ENCODE assay signal across 18 mouse cellular contexts in the genomic region with DNA sequence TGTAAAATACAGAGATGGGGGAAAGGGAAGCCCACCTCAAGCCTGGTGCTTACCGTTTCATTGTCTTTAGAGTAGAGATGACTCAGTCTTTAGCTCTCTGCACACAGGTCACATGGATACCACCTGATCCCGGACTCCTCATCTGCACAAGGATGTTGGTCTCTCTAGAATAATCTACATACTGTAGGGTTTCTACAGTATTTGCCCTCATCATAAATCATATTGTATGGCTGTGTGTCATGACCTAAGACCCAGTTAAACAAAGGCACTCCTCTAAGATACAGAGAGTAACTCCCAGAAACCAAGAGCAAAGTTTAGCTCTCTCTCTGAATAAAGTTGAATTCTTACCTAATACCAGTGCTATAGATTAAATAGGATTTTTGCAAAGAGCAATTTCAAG.
"Had no signal": no experiment of that assay in that cellular context is flagged by ENCODE, and none has a peak within 500 bp of the region (broad histone marks: within the 10 kb centered on the region; RNA-seq: fewer than 3 reads in every experiment).

No protein-coding gene starts in this region.

- ATAC-seq: liver, embryonic 12.5 days; midbrain, embryonic 13.5 days; midbrain, embryonic 16.5 days had no signal

- H3K4me2 ChIP-seq: limb, embryonic 13.5 days; liver, embryonic 12.5 days; liver, embryonic 15.5 days; lung, embryonic 15.5 days; midbrain, embryonic 13.5 days had no signal

- H3K27ac ChIP-seq: kidney, postnatal 0 days; limb, embryonic 10.5 days; limb, embryonic 13.5 days; liver, embryonic 12.5 days; liver, embryonic 15.5 days; lung, embryonic 15.5 days; midbrain, embryonic 10.5 days; midbrain, embryonic 13.5 days had no signal

- H3K9me3 ChIP-seq: limb, embryonic 10.5 days; limb, embryonic 13.5 days; liver, embryonic 12.5 days; liver, embryonic 15.5 days; lung, embryonic 15.5 days; megakaryocyte, embryonic 14.5 days; midbrain, embryonic 10.5 days; midbrain, embryonic 13.5 days had no signal

- H3K9ac ChIP-seq: limb, embryonic 13.5 days; liver, embryonic 12.5 days; liver, embryonic 15.5 days; lung, embryonic 15.5 days; midbrain, embryonic 13.5 days had no signal

- H3K27me3 ChIP-seq: limb, embryonic 13.5 days; liver, embryonic 12.5 days; liver, embryonic 15.5 days; lung, embryonic 15.5 days; megakaryocyte, embryonic 14.5 days had no signal

- H3K4me1 ChIP-seq: limb, embryonic 10.5 days; limb, embryonic 13.5 days; liver, embryonic 12.5 days; liver, embryonic 15.5 days; lung, embryonic 15.5 days; midbrain, embryonic 10.5 days; midbrain, embryonic 13.5 days had no signal

- DNase-seq: kidney, adult 18-20 months; kidney, postnatal 25 days; liver; lung, adult 18-20 months; lung, postnatal 10 days; lung, postnatal 36 days; thymus, postnatal 14 days; thymus, postnatal 4 days had no signal

- H3K4me3 ChIP-seq: limb, embryonic 10.5 days; limb, embryonic 13.5 days; liver, embryonic 12.5 days; liver, embryonic 15.5 days; lung, embryonic 15.5 days; megakaryocyte, embryonic 14.5 days; midbrain, embryonic 10.5 days; midbrain, embryonic 13.5 days had no signal

- H3K36me3 ChIP-seq: limb, embryonic 10.5 days; limb, embryonic 13.5 days; liver, embryonic 12.5 days; liver, embryonic 15.5 days; lung, embryonic 15.5 days; midbrain, embryonic 10.5 days; midbrain, embryonic 13.5 days had no signal
